Mouse (Mus musculus): ENCODE measurements around the gene Tbc1d7. TPM values are rescaled to one million over a fixed set of nuclear protein-coding genes. Genes with fewer than 3 reads are reported as not detected.

The Tbc1d7 gene
- total RNA-seq (2017) = 3.9 and 9.0 TPM in 2 replicates

- peak; percentile 83 to 95 for ATAC-seq (replicated peaks in 1 of 2; ENCODE audit: insufficient read depth in 1 of 2, low FRiP score in 2 of 2, low TSS enrichment in 1 of 2, low read depth in 1 of 2, poor library complexity in 2 of 2, severe bottlenecking in 2 of 2)
Observed at GRCm38 (mm10) chr13:43171020-43171710, at the start of gene Tbc1d7. Tbc1d7 (minus strand) TSS chr13:43171501.

- no peak for ATAC-seq (replicated peaks in 1 of 2; ENCODE audit: insufficient read depth in 1 of 2, low FRiP score in 2 of 2, low TSS enrichment in 1 of 2, low read depth in 1 of 2, poor library complexity in 2 of 2, severe bottlenecking in 2 of 2)
Observed at GRCm38 (mm10) chr13:43220635-43221034, 49.3 kb upstream of the Tbc1d7 start.

GRCm38 (mm10) chr13:43218764-43219163, 47.5 kb upstream of the Tbc1d7 start:
- 0 out of 4 replicates have a peak, but pooled peaks of 1 of the 2 experiments have one; percentile 6 for ATAC-seq (replicated peaks in 1 of 2; ENCODE audit: insufficient read depth in 1 of 2, low FRiP score in 2 of 2, low TSS enrichment in 1 of 2, low read depth in 1 of 2, poor library complexity in 2 of 2, severe bottlenecking in 2 of 2)

GRCm38 (mm10) chr13:43218284-43218683, 47.0 kb upstream of the Tbc1d7 start:
- 0 out of 4 replicates have a peak, but pooled peaks of 1 of the 2 experiments have one; percentile 9 for ATAC-seq (replicated peaks in 1 of 2; ENCODE audit: insufficient read depth in 1 of 2, low FRiP score in 2 of 2, low TSS enrichment in 1 of 2, low read depth in 1 of 2, poor library complexity in 2 of 2, severe bottlenecking in 2 of 2)

GRCm38 (mm10) chr13:43217686-43218085, 46.4 kb upstream of the Tbc1d7 start:
- ATAC-seq (replicated peaks in 1 of 2; ENCODE audit: insufficient read depth in 1 of 2, low FRiP score in 2 of 2, low TSS enrichment in 1 of 2, low read depth in 1 of 2, poor library complexity in 2 of 2, severe bottlenecking in 2 of 2) = peak; percentile 39 to 46; a peak in 1 of 4 replicates

- no peak for ATAC-seq (replicated peaks in 1 of 2; ENCODE audit: insufficient read depth in 1 of 2, low FRiP score in 2 of 2, low TSS enrichment in 1 of 2, low read depth in 1 of 2, poor library complexity in 2 of 2, severe bottlenecking in 2 of 2)
Observed at GRCm38 (mm10) chr13:43217059-43217458, 45.8 kb upstream of the Tbc1d7 start.

GRCm38 (mm10) chr13:43215994-43216706, 44.8 kb upstream of the Tbc1d7 start:
- 0 out of 4 replicates have a peak, but pooled peaks of 1 of the 2 experiments have one; percentile 18 for ATAC-seq (replicated peaks in 1 of 2; ENCODE audit: insufficient read depth in 1 of 2, low FRiP score in 2 of 2, low TSS enrichment in 1 of 2, low read depth in 1 of 2, poor library complexity in 2 of 2, severe bottlenecking in 2 of 2)

GRCm38 (mm10) chr13:43215144-43215993, 44.1 kb upstream of the Tbc1d7 start:
- ATAC-seq (replicated peaks in 1 of 2; ENCODE audit: insufficient read depth in 1 of 2, low FRiP score in 2 of 2, low TSS enrichment in 1 of 2, low read depth in 1 of 2, poor library complexity in 2 of 2, severe bottlenecking in 2 of 2) = peak; percentile 61 to 62

- ATAC-seq (replicated peaks in 1 of 2; ENCODE audit: insufficient read depth in 1 of 2, low FRiP score in 2 of 2, low TSS enrichment in 1 of 2, low read depth in 1 of 2, poor library complexity in 2 of 2, severe bottlenecking in 2 of 2) = no peak
Observed at GRCm38 (mm10) chr13:43212338-43212737, 41.0 kb upstream of the Tbc1d7 start.

- ATAC-seq (replicated peaks in 1 of 2; ENCODE audit: insufficient read depth in 1 of 2, low FRiP score in 2 of 2, low TSS enrichment in 1 of 2, low read depth in 1 of 2, poor library complexity in 2 of 2, severe bottlenecking in 2 of 2) = no peak
Observed at GRCm38 (mm10) chr13:43210956-43211355, 39.7 kb upstream of the Tbc1d7 start.

- ATAC-seq (replicated peaks in 1 of 2; ENCODE audit: insufficient read depth in 1 of 2, low FRiP score in 2 of 2, low TSS enrichment in 1 of 2, low read depth in 1 of 2, poor library complexity in 2 of 2, severe bottlenecking in 2 of 2) = peak; percentile 79 to 80
Observed at GRCm38 (mm10) chr13:43209560-43209959, 38.3 kb upstream of the Tbc1d7 start.

GRCm38 (mm10) chr13:43208914-43209439, 37.7 kb upstream of the Tbc1d7 start:
- peak; percentile 44 to 54; a peak in 3 of 4 replicates for ATAC-seq (replicated peaks in 1 of 2; ENCODE audit: insufficient read depth in 1 of 2, low FRiP score in 2 of 2, low TSS enrichment in 1 of 2, low read depth in 1 of 2, poor library complexity in 2 of 2, severe bottlenecking in 2 of 2)

- ATAC-seq (replicated peaks in 1 of 2; ENCODE audit: insufficient read depth in 1 of 2, low FRiP score in 2 of 2, low TSS enrichment in 1 of 2, low read depth in 1 of 2, poor library complexity in 2 of 2, severe bottlenecking in 2 of 2) = no peak
Observed at GRCm38 (mm10) chr13:43206118-43206683, 34.9 kb upstream of the Tbc1d7 start.

- ATAC-seq (replicated peaks in 1 of 2; ENCODE audit: insufficient read depth in 1 of 2, low FRiP score in 2 of 2, low TSS enrichment in 1 of 2, low read depth in 1 of 2, poor library complexity in 2 of 2, severe bottlenecking in 2 of 2) = no peak
Observed at GRCm38 (mm10) chr13:43203641-43204040, 32.3 kb upstream of the Tbc1d7 start.

- no peak for ATAC-seq (replicated peaks in 1 of 2; ENCODE audit: insufficient read depth in 1 of 2, low FRiP score in 2 of 2, low TSS enrichment in 1 of 2, low read depth in 1 of 2, poor library complexity in 2 of 2, severe bottlenecking in 2 of 2)
Observed at GRCm38 (mm10) chr13:43203234-43203633, 31.9 kb upstream of the Tbc1d7 start.

GRCm38 (mm10) chr13:43202351-43202750, 31.1 kb upstream of the Tbc1d7 start:
- ATAC-seq (replicated peaks in 1 of 2; ENCODE audit: insufficient read depth in 1 of 2, low FRiP score in 2 of 2, low TSS enrichment in 1 of 2, low read depth in 1 of 2, poor library complexity in 2 of 2, severe bottlenecking in 2 of 2) = no peak

- ATAC-seq (replicated peaks in 1 of 2; ENCODE audit: insufficient read depth in 1 of 2, low FRiP score in 2 of 2, low TSS enrichment in 1 of 2, low read depth in 1 of 2, poor library complexity in 2 of 2, severe bottlenecking in 2 of 2) = 0 out of 4 replicates have a peak, but pooled peaks of 1 of the 2 experiments have one; percentile 18
Observed at GRCm38 (mm10) chr13:43201033-43201432, 29.7 kb upstream of the Tbc1d7 start.

Data from hematopoietic stem cell, adult 5-6 weeks (primary cell).